Mouse (Mus musculus): ENCODE measurements at regions not wholly inside any gene's neighbourhood (a gene's known extent, or its start where the extent isn't known, plus 50 kb on each side); places are given as distances from the start of the nearest gene placed in this dataset. TPM values are rescaled to one million over a fixed set of nuclear protein-coding genes. Genes with fewer than 3 reads are reported as not detected.
A peak's percentile ranks its signal among the peaks of the same experiment; 100 is the strongest.

DNA sequence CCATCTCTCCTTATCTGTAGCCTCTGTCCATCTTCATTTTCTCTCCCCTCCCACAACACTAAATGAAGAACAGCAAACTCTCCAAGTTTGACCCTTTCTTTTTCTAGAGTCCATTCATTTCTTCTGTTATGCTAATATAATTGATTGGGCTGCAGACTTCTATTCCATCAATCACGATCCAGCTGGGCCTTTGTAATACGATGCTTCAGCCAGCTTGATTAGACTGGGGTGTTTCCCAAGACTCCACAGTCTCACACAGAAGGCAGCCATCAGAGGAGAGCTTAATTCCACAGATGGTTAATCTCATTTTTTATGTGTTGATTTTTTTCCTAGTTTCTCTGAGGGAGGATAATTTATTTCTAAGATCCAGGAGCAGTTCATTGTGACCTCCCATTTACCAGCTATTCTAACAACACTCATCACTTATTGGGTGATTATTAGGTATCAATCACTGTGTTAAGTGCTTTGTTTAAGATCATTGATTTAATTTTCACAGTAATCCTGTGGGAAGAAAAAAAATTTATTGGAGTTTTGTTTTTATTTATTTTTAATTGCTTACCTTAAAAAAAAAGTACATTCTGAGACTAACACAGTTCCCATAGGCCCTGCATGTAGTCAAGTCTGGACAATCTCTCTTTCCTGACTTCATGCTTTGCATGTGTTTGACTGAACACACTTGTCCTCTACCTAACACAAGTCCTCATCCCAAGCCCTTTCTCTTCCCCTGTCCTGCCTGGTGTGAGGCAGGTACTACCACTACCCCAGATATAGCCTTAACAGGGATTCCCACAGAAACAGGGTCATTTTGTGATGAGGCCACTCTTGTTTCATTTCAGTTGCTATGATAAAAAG, 925.5 kb downstream of the Ntrk3 start:
- no peak overlapping the region for H3K4me2 ChIP-seq
- no peak overlapping the region for H3K27ac ChIP-seq
- peak; percentile 96 for ATAC-seq (ENCODE audit: low FRiP score)
- H3K9me3 ChIP-seq: no peaks in the 10 kb centered on the region
- no peaks in the 10 kb centered on the region for H3K36me3 ChIP-seq (replicated peaks)
- peaks cover 11% of the 10 kb centered on the region for H3K4me1 ChIP-seq
- 3% methylated on average over 2 of the region's 2 CpGs for WGBS
- no peak overlapping the region for H3K4me3 ChIP-seq (replicated peaks)
- H3K27me3 ChIP-seq: no peaks in the 10 kb centered on the region
- no peak overlapping the region for H3K9ac ChIP-seq

DNA sequence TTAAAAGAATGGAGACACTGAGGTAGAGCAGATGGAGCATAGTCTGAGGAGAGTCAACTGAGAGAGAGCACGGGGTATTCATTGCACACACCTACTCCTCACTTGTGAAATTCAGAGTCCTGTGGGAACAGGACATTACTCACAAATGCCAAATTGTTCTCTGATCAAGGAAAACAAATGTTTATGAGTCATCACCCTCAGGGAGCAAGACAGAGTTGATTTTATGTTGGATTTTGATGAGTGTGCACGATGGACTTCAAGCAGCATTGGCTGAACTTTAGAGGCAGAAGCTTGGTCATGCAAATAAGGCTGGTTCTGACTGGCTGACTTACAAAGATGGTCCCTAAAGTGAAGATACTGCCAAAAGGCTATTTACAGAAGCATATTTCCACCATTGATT, 951.0 kb downstream of the Ntrk3 start:
- no peaks in the 10 kb centered on the region for H3K9me3 ChIP-seq
- 77% methylated on average over 2 of the region's 2 CpGs for WGBS
- no peak overlapping the region for H3K9ac ChIP-seq

DNA sequence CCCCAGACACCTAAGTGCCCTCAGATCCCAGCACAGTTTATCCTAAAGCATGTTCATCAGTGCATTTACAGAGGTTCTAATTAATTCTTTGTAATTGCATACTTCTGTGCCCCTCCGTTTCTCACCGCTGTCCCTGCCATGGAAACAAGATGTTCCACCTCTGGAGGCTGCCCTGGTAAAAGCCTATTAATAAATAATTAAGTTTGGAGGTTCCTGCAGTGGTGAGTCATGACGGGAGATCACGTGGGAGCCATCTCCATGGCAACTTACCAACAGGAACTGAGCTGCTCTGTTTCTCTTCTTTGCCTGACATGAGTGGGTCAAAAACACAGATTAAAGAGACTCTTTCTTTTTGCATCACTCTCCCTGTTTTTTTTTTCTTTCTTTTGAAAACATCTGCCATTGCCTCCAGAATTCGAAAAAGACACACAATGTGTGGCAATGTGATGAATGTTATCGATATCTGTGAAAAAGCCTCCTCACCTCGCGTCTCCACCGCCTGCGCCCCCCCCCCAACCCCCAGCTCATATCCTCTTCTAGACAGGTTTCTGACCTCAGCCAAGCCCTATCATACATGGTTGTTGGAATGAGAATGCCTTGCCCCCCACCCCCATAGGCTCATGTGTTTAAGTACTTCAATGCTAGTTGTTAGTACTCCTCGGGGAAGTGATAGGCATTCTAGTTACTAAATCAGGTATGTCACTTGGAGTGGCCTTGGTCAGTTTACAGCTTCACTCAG, 965.9 kb downstream of the Ntrk3 start:
- no peaks in the 10 kb centered on the region for H3K9me3 ChIP-seq
- H3K4me1 ChIP-seq: peaks cover 10% of the 10 kb centered on the region
- H3K4me3 ChIP-seq (replicated peaks): no peak overlapping the region
- peak; percentile 94 for ATAC-seq (ENCODE audit: low FRiP score)
- H3K27me3 ChIP-seq: no peaks in the 10 kb centered on the region
- no peak overlapping the region for H3K27ac ChIP-seq
- WGBS: 53% methylated on average over 11 of the region's 11 CpGs
- H3K36me3 ChIP-seq (replicated peaks): no peaks in the 10 kb centered on the region
- H3K4me2 ChIP-seq: peak overlapping the region; percentile 35
- H3K9ac ChIP-seq: no peak overlapping the region

More for the DNA sequence above, 951.0 kb downstream of the Ntrk3 start:
- Histone ChIP-seq H3K4me3 (replicated peaks) (no peak overlapping the region), H3K27ac (no peak overlapping the region), H3K27me3 (no peaks in the 10 kb centered on the region), H3K4me1 (no peaks in the 10 kb centered on the region), H3K36me3 (replicated peaks) (no peaks in the 10 kb centered on the region), H3K4me2 (no peak overlapping the region)
- no peak for ATAC-seq (ENCODE audit: low FRiP score)

DNA sequence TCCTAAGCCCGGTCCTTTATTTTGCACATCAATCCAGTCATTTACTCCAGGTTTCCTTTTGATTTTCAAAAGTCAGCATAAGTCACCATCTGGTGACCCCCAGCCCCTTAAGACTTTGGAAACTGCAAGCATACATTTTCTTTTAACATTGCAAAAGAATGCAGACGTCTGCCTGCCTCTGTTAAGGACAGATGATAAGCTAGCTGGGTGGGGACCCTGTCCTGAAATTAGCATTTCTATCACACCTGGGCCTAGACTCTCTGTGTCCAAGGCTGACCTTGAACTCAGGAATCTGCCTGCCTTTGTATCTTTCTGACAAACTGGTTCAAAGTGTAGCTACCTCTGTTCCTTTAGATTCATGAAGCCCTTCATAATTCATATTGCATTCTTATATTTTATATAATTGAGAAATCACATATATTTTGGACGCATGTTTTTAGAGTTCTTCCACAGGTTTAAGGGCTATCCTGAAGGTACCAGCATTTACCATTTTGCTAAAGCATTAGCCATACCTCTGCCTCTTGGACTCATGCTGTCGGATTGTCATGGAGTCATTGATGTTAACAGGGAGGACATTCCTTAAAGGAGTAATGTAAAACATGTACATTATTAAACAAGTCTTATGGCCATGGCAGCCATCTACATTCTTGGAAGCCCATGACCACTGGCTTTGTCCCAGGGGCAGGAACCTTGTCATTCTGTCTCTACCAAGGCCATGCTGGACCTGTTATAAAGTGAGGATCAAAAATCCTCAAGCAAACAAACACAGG, 998.6 kb downstream of the Ntrk3 start:
- Histone ChIP-seq H3K36me3 (replicated peaks) (no peaks in the 10 kb centered on the region), H3K9ac (no peak overlapping the region), H3K27me3 (no peaks in the 10 kb centered on the region), H3K9me3 (no peaks in the 10 kb centered on the region), H3K4me3 (replicated peaks) (no peak overlapping the region), H3K4me2 (no peak overlapping the region), H3K27ac (no peak overlapping the region), H3K4me1 (no peaks in the 10 kb centered on the region)
- no peak for ATAC-seq (ENCODE audit: low FRiP score)
- 75% methylated on average over 4 of the region's 4 CpGs for WGBS

Small RNA genes lying in the stretch of these regions (microRNA-seq; reads per million reads assigned to microRNA genes)
- gene Gm44358: not detected
